Mouse (Mus musculus): ENCODE measurements around the gene Pex16.

Pex16 gene

DNA sequence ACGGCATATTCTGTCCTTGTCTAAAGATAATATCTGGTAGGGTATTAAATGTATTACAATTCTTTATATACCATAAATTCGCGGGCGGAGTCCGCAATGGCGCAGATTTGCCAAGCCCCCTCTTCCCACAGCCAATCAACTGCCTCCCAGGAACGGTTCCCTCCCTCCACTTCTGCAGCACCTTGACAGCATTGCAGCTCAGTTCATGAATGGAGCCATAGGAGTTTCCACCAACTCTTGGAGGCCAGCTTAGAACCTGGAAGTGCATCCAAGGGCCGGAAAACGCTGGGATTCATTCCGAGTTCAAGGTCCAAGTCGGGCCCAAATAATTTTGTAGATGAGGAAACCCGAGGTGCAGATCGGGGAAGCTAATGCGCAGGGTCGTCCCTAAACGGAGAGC is at the start of gene Pex16, which contains the start of gene Large2:
Gene Pex16, plus strand, starts transcription at position 163 of the 400 bp plus-strand sequence.
Gene Large2, minus strand, starts transcription at position 356 of the 400 bp plus-strand sequence.
- peak in 1 of 2 experiments; percentile 57 for DNase-seq (ENCODE audit: low spot score in 2 of 2)

DNA sequence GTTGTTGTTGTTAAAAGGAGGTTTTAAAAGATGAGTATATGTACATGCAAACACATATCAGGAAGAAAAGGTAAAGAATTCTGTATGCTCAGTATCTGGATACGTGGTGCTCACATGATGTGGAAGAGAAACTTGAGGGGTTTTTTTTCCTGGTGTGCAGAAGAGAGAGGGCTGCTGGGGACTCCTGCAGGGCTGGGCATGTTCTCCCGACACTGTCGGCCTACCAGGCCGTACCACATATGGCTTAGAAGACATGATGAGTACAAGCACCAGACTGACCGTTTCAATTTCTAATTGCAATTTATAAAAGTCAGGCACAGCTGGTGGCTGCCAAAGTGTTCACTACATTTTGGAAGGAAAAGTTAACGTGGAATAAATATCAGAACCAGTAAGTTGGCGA is 48.8 kb upstream of the Pex16 start:
- no peak for DNase-seq (ENCODE audit: low spot score in 2 of 2)

DNA sequence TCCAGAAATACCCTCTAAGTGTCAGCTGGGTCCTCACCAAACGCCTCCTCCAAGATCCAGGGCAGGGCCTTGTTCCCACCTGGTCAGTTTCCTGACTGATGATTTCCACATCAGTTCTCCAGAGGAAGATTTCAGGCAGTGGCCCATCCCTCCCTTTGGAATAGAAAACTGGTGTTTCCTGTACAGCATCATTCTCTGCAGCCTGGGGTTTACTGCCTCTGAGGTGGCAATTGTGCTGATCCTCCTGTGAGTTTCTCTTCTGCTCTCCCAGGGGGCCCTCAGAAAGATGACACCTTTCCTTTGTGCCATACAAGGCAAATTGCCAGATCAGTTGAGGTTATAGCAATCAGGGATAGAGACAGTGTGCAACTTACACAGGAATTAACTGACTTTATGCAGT is 48.3 kb upstream of the Pex16 start:
- DNase-seq (ENCODE audit: low spot score in 2 of 2): no peak

DNA sequence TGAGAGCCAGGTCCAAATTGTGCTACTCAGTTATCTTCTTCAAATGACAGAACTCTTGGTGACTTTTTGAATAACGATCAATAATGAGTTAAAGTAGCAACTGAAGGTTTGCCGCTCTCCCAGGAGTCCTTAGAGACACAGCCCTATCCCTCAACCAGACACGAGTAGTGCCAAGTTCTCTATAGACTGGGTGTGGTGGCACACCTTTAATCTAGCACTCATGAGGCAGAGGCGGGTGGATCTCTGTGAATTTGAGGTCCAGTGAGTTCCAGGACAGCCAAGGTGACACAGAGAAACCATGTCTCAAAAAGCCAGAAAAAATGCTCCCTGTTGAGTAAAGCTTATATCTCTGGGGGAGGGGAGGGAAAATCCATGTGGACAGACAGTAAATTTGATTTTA is 46.9 kb upstream of the Pex16 start:
- DNase-seq (ENCODE audit: low spot score in 2 of 2): no peak

DNA sequence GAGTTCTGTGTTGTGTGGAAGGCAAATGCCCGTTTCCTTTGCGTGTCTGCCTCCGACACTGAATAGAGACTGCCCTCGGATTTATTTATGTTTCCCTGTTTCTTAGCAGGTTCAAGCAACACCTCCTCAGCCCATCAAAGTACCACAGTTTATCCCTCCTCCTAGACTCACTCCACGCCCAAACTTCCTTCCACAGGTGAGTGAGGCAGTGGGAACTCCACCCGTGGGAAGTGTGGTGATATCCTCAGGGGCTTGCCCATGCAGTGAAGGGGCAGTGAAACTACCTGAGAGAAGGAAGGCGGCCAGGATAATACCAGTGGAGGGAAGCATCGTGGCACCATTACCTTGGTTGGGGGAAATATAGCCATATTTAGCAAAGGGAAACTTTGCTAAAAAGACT is 46.3 kb upstream of the Pex16 start:
- no peak for DNase-seq (ENCODE audit: low spot score in 2 of 2)

DNA sequence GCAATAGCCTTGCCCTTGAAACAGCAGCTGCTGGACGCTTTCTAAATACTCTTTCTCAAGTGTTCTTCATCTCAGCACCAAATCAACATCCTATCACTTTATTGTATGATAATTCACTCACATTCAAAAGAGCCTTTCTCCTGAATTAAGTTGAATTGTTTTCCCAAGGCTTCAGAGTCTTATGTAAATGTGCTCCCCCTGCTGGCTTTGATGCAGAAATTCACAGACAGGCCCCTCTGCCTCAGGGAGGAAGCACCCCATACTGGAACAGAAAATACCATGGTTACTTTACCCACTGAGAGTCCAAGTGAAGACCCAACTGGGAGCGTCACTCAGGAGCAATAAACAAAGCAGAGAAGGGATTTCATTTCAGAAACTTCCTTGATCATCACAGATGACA is 43.6 kb upstream of the Pex16 start:
- no peak for DNase-seq (ENCODE audit: low spot score in 2 of 2)

DNA sequence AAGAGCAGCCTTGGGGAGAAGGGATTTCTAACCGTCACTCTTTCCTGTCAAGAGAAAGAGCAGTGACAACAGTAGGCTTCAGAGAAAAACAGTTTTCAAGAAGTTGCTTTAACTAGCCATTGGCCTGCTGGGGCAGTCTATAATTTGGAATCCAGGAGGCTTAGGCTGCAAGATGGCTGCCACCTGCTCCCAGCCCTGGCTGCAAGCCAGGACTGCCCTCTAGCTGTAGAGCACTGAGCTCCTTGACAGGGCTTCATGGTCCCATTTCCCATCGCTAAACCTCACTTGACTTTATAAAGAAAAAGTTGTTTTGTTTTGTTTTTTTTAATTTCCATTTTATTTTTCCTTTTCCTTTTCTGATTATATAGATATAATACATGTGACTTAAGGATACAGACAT is 43.1 kb upstream of the Pex16 start:
- no peak for DNase-seq (ENCODE audit: low spot score in 2 of 2)

DNA sequence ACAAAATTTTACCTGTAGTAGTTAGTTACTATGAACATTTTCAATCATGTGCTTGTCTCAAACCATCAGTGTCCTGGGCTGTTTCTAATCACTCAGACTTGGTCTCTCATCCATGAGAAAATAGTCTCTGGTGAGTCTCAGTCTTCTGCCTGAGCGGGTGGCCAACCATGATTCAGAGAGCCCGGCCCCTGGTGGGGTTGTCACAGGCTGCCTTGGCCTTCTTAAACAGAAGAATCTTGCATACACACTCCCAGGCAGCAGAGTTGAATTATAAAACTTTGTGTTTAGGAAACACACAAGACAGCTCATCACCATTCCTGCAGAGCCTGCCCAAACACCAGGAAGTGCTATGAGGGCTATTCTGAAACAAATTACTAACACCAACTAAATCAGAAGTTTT is 42.6 kb upstream of the Pex16 start:
- DNase-seq (ENCODE audit: low spot score in 2 of 2): no peak

DNA sequence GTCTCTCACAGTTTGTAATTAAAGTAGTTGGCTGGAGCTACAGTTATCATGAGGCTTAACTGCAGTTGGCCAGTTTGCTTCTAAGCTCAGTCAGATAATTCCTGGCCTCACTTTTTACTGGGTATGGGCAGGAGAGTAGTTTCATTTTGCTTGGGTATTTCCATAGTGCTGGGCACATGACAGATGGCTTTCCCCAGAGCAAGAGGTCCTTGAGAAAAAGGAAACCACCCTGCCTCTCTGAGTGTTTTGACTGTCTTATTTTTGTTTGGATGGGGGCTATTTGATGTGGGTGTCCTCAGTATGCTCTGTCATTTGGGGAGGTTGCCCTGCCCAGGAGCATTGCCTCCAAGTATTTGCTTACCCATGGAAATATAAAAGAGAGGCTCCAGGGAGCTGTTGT is 32.1 kb upstream of the Pex16 start:
- DNase-seq (ENCODE audit: low spot score in 2 of 2): no peak

DNA sequence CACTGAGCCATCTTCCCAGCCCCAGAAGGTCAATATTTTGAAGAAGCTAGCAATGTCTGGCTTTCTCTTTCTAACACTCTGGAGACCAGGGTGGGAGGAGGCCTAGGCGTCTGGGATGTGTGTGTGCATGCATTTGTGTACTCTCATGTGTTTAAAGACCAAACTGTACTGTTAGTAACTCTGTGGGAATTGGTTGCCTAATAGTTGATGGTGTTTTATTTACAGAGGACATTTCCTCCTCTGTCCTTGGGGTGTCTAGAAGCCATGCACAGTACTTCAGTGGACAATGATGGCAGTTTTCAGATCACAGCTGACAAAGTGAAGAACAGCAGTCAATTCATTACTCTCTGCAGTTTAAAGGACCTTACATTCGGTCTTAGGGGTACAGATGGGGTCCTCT is 27.3 kb upstream of the Pex16 start:
- no peak for DNase-seq (ENCODE audit: low spot score in 2 of 2)

DNA sequence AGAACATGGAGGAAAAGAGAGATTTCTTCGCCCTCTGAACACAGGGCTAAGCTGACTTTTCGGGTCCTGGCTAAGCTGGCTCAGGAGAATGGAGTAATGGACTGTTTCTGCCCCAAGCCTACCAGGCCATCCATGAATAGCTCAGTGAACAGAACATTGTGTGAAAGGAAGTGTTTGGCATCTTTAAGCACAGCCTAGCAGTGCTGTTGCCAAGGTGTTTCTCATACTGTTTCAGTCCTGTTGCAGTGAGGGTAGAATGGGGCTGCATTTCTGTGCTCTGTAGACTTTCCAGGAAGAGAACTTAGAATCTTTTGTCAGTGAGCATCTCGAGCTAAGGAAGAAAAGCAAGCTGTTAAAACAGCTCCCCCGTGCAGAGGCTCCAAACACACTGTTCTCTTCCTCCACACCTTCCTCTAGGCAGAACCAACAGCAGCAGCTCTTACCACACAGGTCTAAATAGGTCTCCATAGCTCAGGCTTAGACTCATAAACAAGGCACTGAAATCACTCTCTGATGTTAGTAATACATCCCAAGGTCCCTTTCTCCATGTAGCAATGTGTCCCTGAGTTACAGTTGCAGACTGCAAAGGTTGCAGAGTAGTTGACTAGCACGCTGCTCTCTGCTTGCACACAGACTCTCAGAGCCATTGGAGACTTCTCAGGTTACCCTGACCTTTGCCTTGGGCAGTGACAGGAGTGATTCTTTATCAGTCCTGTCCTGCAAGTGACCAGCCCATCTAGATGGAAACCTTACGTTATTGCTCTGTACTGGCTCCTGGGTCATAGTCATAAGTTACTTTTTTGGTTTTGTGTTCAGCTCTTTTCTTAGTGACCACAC is 24.7 kb upstream of the Pex16 start:
- no peak for DNase-seq (ENCODE audit: low spot score in 2 of 2)

DNA sequence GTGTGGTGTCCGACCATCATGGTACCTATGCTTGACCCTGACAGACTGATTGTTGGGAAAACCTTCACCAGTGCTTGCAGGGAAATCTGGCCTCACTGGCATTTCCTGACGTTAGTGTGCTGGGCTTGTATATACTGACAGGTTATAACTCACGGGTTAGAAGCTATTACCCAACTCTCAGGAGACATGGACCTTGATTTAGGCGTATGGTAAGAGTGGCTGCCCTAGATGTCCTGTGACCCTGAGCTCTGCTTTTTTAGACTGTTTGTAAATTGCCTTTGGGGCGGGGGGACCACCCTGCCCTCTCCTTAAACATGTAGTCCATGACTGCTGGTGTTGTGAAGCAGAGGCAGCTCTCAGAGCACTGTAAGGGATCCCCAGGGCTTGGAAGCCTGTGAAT is 23.8 kb upstream of the Pex16 start:
- no peak for DNase-seq (ENCODE audit: low spot score in 2 of 2)

DNA sequence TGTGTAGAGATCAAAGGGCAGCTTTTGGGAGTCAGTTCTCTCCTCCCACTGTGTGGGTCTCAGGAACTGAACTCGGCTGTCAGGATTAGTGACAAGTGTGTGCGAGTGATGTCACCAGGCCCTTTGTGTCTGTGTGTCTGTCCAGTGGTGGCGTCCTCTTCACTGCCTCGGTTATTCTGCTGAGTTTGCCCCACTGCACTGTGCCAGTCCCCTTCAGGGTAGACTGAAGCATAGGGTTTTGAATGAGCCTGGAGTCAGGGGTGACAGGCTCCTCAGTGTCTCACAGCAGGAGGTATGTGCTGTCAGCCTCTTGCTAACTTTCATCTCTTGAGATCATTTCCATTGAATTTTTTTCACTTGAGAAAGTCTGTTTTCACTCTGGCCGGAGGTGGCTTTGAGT is 21.1 kb upstream of the Pex16 start:
- no peak for DNase-seq (ENCODE audit: low spot score in 2 of 2)

DNA sequence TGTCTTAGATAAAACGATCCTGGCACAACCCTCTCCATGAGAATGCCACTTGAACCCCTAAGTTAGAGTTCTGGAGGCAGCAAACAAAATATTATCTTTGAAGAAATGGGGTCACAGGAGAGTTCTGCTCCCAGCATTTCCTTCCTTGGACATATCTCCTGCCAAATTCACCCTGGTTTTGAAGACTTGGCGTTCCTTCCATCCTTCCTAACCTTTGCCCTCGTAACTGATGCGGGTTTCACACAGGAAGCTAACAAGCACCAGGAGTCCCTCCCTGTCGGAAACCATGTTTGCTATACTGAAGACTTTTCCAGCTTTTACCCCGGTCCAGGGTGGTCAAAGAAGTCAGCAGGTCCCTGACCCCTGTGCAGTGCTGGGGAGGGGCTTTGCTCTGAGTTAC is 20.3 kb upstream of the Pex16 start:
- no peak for DNase-seq (ENCODE audit: low spot score in 2 of 2)

DNA sequence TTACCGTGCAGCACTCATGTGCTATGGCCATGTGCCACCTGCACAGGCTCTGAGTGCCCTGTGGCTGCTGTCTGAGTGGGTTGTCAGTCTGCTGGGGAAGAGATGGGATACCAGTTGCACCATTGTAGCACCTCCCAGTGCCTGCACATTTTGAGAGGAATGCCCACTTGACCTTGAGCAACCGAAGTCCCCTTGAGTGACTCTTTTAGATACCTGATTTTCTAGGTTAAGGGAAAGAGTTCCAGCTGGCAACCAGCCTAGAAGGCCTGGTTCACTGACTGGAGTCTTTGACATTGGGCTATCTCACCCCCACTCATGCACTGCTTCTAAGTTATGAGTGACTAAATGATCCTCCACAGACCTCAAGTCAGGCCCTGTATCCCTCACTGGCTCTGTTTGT is 15.2 kb upstream of the Pex16 start:
- DNase-seq (ENCODE audit: low spot score in 2 of 2): no peak

DNA sequence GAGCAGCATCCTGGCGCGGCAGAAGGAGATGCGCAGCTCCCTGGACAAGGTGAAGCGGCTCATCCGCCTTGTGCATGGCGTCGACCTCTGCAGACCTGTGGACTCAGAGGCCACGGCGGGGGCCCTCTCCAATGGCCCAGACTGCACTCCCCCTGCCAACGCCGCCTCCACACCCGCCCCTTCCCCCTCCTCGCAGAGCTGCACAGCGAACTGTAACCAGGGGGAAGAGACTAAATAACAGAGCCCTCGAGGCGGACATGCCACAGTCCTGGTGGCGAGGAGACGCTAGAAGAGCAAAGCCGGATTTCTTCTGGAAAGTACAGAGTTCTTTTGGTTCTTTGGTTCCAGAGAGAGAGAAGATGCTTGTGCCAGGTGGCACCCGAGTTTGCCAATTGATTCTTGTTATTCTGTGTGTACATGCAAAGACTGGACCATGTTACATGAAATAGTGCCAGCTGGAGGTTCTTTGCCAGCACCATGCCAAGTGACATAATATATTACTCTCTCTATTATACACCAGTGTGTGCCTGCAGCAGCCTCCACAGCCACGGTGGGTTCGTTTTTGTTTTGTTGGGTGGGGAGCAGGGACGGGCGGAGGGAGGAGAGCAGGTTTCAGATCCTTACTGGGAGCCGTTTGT is 14.2 kb upstream of the Pex16 start:
- DNase-seq (ENCODE audit: low spot score in 2 of 2): no peak

DNA sequence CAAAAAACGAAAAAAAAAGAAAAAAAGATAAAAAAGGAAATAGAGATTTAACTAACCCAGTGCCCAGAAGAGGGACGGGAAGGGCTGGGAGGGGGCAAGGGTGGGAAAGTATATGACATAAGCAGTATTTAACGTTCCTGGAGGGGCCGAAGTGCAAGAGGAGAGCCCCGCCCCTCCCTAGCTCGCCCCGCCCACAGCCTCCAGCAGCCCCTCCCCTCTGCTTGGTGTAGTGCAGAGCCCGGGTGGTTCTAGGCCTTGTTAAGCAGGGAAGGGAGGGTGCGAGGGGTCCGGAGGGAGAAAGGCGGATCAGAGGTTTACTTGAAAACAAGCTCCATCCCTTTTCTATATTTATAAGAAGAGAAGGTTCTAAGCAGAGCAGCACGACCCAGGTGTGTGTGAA is 13.6 kb upstream of the Pex16 start:
- no peak for DNase-seq (ENCODE audit: low spot score in 2 of 2)

DNA sequence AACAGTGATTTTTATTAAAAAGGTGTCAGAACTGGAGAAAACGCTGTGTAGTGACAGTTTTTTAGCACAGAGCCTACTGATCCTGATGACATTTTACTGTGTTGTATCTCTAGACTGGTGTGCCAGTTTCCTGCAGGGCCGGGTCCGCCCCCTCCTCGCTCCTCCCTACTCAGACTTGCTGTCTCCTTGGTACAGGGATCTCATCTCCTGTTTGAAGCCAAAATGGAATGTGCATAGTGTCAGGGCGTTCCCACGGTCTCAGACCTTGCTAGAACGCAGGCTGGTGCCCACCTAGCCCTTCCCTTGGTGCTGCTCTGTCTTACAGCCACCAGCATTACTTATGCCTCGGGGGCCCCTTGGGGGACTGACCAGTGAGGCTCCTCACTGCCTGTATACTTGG is 12.7 kb upstream of the Pex16 start:
- DNase-seq (ENCODE audit: low spot score in 2 of 2): no peak

DNA sequence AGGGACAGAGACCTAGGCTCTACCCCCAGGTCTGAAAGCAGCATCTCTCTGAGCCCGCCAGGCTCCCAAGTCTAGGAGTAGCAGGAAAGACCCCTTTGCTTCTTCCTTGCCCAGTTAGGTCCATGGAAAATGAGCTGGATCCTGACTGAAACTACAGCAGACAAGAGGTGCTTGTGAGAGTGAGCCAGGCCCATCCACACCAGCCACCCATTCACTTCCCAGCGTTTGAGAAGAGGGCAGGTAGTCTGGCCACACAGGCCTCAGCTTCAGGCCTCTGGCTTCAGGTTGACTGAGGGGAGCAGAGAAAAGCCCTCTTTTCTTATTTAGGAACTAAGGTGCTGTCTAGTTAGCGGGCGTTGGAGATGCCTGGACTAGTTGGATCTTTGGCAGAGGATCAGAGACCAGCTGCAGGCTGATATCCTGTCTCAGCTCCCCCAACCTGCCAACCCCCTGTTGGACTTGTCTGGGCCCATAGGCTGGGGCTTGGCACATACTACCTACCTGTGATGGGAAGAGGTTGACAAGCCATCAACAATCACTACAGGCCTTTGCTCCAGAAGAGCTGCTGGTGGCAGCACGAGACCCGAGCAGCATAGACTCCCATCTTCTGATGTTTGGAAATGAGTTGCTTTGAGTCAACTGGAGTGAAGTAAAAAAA is 11.8 kb upstream of the Pex16 start:
- no peak for DNase-seq (ENCODE audit: low spot score in 2 of 2)

DNA sequence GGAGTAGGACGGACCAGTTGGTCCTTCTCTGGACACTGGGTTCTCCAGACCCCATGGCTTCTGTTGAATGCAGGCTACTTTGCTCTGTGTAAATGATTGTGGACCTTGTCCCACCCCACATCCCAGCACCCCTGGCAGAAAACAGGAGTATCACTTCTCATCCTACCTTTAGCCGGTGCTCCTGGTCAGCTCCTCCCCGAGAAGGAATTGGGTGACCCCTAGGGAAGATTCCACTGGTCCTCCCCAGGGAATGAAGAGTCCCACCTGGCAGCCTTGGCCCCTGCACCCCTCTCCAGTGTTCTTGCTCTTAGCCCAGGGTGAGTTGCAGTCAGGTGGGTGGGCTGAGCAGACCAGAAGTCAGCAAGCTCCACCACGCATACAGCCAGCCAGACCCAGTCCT is 10.4 kb upstream of the Pex16 start:
- no peak for DNase-seq (ENCODE audit: low spot score in 2 of 2)

DNA sequence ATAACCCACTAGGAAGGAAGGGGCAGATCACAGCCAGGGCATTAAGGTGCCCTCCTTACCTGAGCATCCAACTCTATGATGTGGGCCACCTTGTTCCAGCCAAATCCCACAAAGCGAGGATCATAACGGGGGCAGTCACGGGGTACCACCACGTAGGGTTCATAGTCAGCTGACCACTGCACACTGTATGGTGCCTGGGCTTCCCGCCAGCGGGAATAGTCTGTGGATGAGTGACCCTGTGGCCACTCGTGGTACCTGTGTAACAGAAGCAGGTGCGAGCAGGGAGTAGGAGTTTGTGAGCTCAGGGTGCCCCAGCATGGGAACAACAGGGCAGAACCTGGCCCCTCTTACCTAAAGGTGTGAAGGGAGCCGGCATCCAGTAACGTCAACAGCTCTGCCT is 8.9 kb upstream of the Pex16 start:
- no peak for DNase-seq (ENCODE audit: low spot score in 2 of 2)

DNA sequence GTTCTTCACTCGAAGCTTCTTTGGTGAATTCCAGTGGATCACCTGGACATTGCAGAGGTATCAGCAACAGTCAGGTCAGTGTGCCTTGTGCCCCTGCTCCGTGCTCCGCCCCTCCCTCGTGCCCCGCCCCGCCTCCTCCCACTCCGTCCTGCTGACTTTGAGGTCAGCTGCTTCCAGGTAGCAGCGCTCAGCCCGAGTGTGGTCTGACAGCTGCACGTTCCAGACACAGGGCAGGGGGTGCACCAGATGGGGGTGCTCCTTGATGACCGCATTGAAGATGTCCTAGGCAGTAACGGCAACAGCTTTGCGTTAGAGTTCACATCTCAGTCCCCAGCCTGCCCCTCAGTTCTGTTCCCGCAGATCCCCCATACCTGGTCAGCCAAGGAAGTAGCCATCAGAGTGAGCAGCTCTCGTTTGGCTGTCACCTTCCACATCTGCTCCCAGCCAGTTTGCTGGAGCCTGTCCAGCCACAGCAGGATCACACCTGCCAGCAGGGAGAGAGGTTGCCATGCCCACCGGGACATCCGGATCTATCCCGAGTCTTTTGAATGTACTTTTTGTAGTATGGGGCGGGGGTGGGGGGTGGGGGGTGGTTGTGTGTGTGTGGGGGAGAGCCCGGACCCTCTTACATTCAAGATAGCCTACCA is 7.0 kb upstream of the Pex16 start:
- DNase-seq (ENCODE audit: low spot score in 2 of 2): no peak
